Mouse (Mus musculus): Measurements from ENCODE around the gene Gmpr. TPM values are rescaled to one million over a fixed set of nuclear protein-coding genes. Genes with fewer than 3 reads are reported as not detected.

The Gmpr gene
- polyA plus RNA-seq, 1 experiment from 2014 or later, result 35.1 TPM

- peaks cover 13% of the 10 kb centered on the region for H3K27me3 ChIP-seq
- H3K4me3 ChIP-seq, result no peak overlapping the region
- no peaks in the 10 kb centered on the region for H3K9me3 ChIP-seq
- 0 out of 2 replicates have a peak overlapping the region, but pooled peaks have one; percentile 26 for H3K27ac ChIP-seq
- H3K4me1 ChIP-seq (replicated peaks), result peaks cover 48% of the 10 kb centered on the region
- no peaks in the 10 kb centered on the region for H3K36me3 ChIP-seq
- ATAC-seq (ENCODE audit: low FRiP score), result no peak
- WGBS, result 91% methylated on average over 6 of the region's 6 CpGs
- H3K4me2 ChIP-seq, result no peak overlapping the region
- no peak overlapping the region for H3K9ac ChIP-seq
Measured at GRCm38 (mm10) chr13:45511706-45512435, 4.6 kb downstream of the Gmpr start.

GRCm38 (mm10) chr13:45512531-45512930 lies 5.3 kb downstream of the Gmpr start:
- Histone ChIP-seq H3K36me3 (no peaks in the 10 kb centered on the region), H3K27me3 (peaks cover 13% of the 10 kb centered on the region), H3K4me2 (no peak overlapping the region), H3K9me3 (no peaks in the 10 kb centered on the region), H3K4me1 (replicated peaks) (peaks cover 55% of the 10 kb centered on the region), H3K4me3 (no peak overlapping the region), H3K27ac (no peak overlapping the region), H3K9ac (no peak overlapping the region)
- WGBS, result 83% methylated on average over 8 of the region's 8 CpGs
- no peak for ATAC-seq (ENCODE audit: low FRiP score)

- Histone ChIP-seq H3K4me3 (no peak overlapping the region), H3K27me3 (peaks cover 13% of the 10 kb centered on the region), H3K9ac (no peak overlapping the region), H3K4me1 (replicated peaks) (peaks cover 51% of the 10 kb centered on the region), H3K9me3 (no peaks in the 10 kb centered on the region), H3K36me3 (no peaks in the 10 kb centered on the region), H3K27ac (no peak overlapping the region), H3K4me2 (no peak overlapping the region)
- no peak for ATAC-seq (ENCODE audit: low FRiP score)
- WGBS, result 86% methylated on average over 12 of the region's 12 CpGs
Measured at GRCm38 (mm10) chr13:45513009-45513984, 6.1 kb downstream of the Gmpr start.

- peaks cover 12% of the 10 kb centered on the region for H3K27me3 ChIP-seq
- H3K9me3 ChIP-seq, result no peaks in the 10 kb centered on the region
- H3K4me3 ChIP-seq, result no peak overlapping the region
- peaks cover 45% of the 10 kb centered on the region for H3K4me1 ChIP-seq (replicated peaks)
- no peak overlapping the region for H3K4me2 ChIP-seq
- no peaks in the 10 kb centered on the region for H3K36me3 ChIP-seq
- H3K9ac ChIP-seq, result no peak overlapping the region
- WGBS, result 91% methylated on average over 5 of the region's 5 CpGs
- H3K27ac ChIP-seq, result no peak overlapping the region
- ATAC-seq (ENCODE audit: low FRiP score), result no peak
Measured at GRCm38 (mm10) chr13:45514115-45514514, 6.9 kb downstream of the Gmpr start.

GRCm38 (mm10) chr13:45514832-45515422 lies 7.7 kb downstream of the Gmpr start:
- Histone ChIP-seq H3K36me3 (peaks cover 1% of the 10 kb centered on the region; the same call in 1 of the 2 replicates), H3K27ac (peak overlapping the region; percentile 86; the same call in 1 of the 2 replicates), H3K9me3 (no peaks in the 10 kb centered on the region), H3K4me2 (no peak overlapping the region), H3K9ac (no peak overlapping the region), H3K4me3 (no peak overlapping the region), H3K27me3 (0 out of 2 replicates have a peak, but pooled peaks cover 8% of the 10 kb centered on the region), H3K4me1 (replicated peaks) (peaks cover 41% of the 10 kb centered on the region)
- WGBS, result 54% methylated on average over 8 of the region's 8 CpGs
- no peak for ATAC-seq (ENCODE audit: low FRiP score)

GRCm38 (mm10) chr13:45516501-45517393 lies 9.5 kb downstream of the Gmpr start:
- peak overlapping the region; percentile 86 for H3K27ac ChIP-seq
- peak overlapping the region; percentile 30 for H3K4me3 ChIP-seq
- 3% methylated on average over 24 of the region's 24 CpGs for WGBS
- ATAC-seq (ENCODE audit: low FRiP score), result peak; percentile 80
- no peaks in the 10 kb centered on the region for H3K9me3 ChIP-seq
- H3K4me1 ChIP-seq (replicated peaks), result peaks cover 41% of the 10 kb centered on the region
- H3K27me3 ChIP-seq, result 0 out of 2 replicates have a peak, but pooled peaks cover 3% of the 10 kb centered on the region
- H3K9ac ChIP-seq, result peak overlapping the region; percentile 63
- H3K36me3 ChIP-seq, result peaks cover 6% of the 10 kb centered on the region; the same call in 1 of the 2 replicates
- H3K4me2 ChIP-seq, result peak overlapping the region; percentile 54

GRCm38 (mm10) chr13:45524305-45524704 lies 17.1 kb downstream of the Gmpr start:
- H3K4me1 ChIP-seq (replicated peaks), result peaks cover 18% of the 10 kb centered on the region
- WGBS, result 57% methylated on average over 3 of the region's 3 CpGs
- no peak overlapping the region for H3K4me2 ChIP-seq
- no peaks in the 10 kb centered on the region for H3K9me3 ChIP-seq
- peaks cover 8% of the 10 kb centered on the region; the same call in 1 of the 2 replicates for H3K36me3 ChIP-seq
- H3K9ac ChIP-seq, result no peak overlapping the region
- no peak overlapping the region for H3K27ac ChIP-seq
- no peak overlapping the region for H3K4me3 ChIP-seq
- no peak for ATAC-seq (ENCODE audit: low FRiP score)
- H3K27me3 ChIP-seq, result no peaks in the 10 kb centered on the region

GRCm38 (mm10) chr13:45524791-45525435 lies 17.7 kb downstream of the Gmpr start:
- Histone ChIP-seq H3K4me1 (replicated peaks) (peaks cover 18% of the 10 kb centered on the region), H3K27ac (no peak overlapping the region), H3K4me3 (no peak overlapping the region), H3K4me2 (no peak overlapping the region), H3K9me3 (no peaks in the 10 kb centered on the region), H3K27me3 (no peaks in the 10 kb centered on the region), H3K9ac (no peak overlapping the region), H3K36me3 (peaks cover 7% of the 10 kb centered on the region; the same call in 1 of the 2 replicates)
- no peak for ATAC-seq (ENCODE audit: low FRiP score)
- 89% methylated on average over 6 of the region's 6 CpGs for whole genome bisulfite sequencing

- Histone ChIP-seq H3K4me3 (no peak overlapping the region), H3K27ac (peak overlapping the region; percentile 74), H3K9ac (no peak overlapping the region), H3K4me2 (no peak overlapping the region), H3K4me1 (replicated peaks) (peaks cover 30% of the 10 kb centered on the region), H3K27me3 (no peaks in the 10 kb centered on the region), H3K36me3 (0 out of 2 replicates have a peak, but pooled peaks cover 3% of the 10 kb centered on the region), H3K9me3 (no peaks in the 10 kb centered on the region)
- peak; percentile 88 for ATAC-seq (ENCODE audit: low FRiP score)
- 29% methylated on average over 7 of the region's 7 CpGs for WGBS
Measured at GRCm38 (mm10) chr13:45526230-45526629, 19.0 kb downstream of the Gmpr start.

GRCm38 (mm10) chr13:45527232-45527964 lies 20.2 kb downstream of the Gmpr start:
- no peaks in the 10 kb centered on the region for H3K27me3 ChIP-seq
- peaks cover 30% of the 10 kb centered on the region for H3K4me1 ChIP-seq (replicated peaks)
- H3K4me2 ChIP-seq, result no peak overlapping the region
- ATAC-seq (ENCODE audit: low FRiP score), result no peak
- H3K27ac ChIP-seq, result no peak overlapping the region; the same call in 1 of the 2 replicates
- 90% methylated on average over 11 of the region's 11 CpGs for WGBS
- H3K36me3 ChIP-seq, result 0 out of 2 replicates have a peak, but pooled peaks cover 1% of the 10 kb centered on the region
- no peaks in the 10 kb centered on the region for H3K9me3 ChIP-seq
- H3K4me3 ChIP-seq, result no peak overlapping the region
- no peak overlapping the region for H3K9ac ChIP-seq
